Mouse (Mus musculus) CD8-positive naive resting alpha-beta T cell, adult 2 months (primary cell): Measurements from ENCODE around the gene Tns4.

ENCODE experiments used
- DNase-seq, 2 experiments: peaks; one replicate each; pipeline ENCODE4 v3.0.0; 2022; ENCODE audit warnings: low read depth in 2 of 2, low spot score in 2 of 2

Tns4 gene

GRCm38 (mm10) chr11:99094911-99095676 lies 6.0 kb upstream of the Tns4 start:
- no peak for DNase-seq

DNA sequence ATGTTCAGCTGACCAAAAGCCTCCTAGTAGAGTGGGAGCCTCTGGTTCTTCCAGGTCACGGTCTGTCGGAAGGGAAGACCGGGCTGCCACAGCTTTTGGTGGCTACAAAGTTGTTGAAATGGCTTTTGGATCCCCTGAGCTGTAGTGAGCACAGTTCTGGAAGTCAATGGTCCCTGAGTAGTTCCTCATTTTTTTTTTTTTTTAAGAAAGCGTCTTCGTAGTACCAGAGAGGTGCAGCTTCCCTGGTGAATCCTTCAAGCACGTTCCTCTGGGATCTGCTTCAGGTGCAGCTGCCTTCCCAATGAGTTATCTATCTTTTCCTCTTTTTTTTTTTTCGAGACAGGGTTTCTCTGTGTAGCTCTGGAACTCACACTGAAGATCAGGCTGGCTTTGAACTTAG lies 4.6 kb upstream of the Tns4 start:
- DNase-seq: no peak

DNA sequence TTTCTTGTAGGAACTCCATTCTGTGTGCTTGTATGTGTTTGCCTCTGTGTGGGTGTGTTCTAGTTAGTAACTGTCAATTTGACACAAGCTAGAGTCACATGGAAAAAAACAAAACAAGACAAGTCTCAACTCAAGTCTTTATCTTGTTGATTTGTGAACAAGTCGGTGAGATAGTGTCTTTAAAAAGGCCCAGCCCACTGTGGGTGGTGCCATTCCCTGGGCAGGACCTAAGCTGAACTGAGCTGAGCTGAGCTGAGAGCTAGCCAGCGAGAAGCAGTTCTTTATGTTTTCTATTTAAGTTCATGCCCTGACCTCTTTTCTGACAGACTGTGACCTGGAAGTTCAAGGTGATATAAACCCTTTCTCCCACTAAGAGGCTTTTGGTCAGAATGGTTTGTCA lies 2.6 kb upstream of the Tns4 start:
- DNase-seq: no peak

GRCm38 (mm10) chr11:99090391-99090790 lies 1.3 kb upstream of the Tns4 start:
- peak; percentile 33 to 63 for DNase-seq

- no peak for DNase-seq
Observed at GRCm38 (mm10) chr11:99088486-99088885, 620 bp downstream of the Tns4 start.

GRCm38 (mm10) chr11:99084366-99084765 lies 4.7 kb downstream of the Tns4 start:
- DNase-seq: no peak

DNA sequence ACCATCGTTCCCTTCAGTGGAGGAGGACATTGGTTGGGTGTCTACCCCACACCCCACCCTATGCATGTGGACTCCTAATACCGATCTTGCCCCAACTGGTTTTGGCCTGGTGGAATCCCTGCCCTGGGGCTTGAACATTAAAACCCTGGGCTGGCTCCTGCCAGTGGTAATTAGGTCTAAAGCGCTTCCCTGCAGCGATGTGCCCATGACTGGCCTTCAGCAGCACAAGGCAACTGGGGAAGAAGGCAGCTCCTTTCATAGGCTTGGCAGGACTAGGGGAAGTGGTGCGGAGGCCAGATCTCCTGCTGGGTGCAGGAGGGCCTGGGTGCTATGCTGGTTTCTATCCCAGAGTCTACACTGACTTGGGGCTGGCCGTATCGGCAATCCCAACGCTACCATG lies 5.6 kb downstream of the Tns4 start:
- no peak for DNase-seq

DNA sequence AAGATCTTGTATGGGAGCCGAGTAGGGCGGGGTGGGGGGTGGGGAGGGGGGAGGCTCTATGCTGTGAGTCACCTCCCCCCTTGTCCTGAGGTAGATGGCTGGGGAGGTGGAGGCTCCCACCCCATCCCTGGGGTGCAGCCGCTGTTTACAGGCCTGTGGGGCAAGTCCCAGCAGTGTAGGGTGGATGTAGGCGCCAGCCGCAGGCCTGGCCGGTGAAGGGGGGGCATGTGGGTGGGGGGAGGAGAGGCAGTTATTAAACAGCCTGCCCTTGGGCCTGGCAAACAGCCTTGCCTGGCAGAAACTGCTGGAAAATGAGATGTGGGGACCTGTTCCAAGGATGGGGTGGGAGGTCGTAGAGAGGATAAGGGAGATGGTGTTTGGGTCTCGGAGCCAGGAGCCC lies 7.0 kb downstream of the Tns4 start:
- DNase-seq: no peak

GRCm38 (mm10) chr11:99081566-99081965 lies 7.5 kb downstream of the Tns4 start:
- DNase-seq: no peak

DNA sequence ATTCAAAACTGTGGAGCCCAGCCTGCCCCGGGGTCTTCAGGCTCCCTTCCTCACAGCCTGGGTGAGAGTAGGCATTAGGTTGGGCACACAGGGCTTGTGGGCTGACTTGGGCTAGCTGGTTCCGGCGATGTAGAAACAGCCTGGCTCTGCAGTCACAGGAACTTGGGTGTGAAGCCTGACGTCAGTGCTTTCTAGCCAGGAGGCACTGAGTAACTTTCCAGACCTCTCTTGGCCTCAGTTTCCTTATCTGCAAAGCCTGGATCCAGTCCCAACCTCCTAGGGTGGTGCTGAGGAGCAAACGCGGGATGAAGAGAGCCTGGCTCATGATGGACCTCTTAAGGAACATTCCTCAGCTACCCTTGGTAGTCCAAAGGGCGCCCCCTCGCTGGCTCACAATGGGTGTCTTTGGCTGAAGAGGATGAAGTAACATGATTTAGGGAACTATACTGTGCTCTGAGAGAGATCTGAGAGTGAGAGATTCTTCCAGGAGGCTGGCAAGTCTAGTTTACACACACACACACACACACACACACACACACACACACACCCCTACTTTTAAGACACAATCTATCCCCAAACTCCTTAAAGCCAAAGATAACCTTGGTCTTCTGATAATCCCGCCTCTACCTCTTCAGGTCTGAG lies 8.1 kb downstream of the Tns4 start:
- no peak for DNase-seq

GRCm38 (mm10) chr11:99077869-99078268 lies 11.2 kb downstream of the Tns4 start:
- no peak for DNase-seq

GRCm38 (mm10) chr11:99076744-99077319 lies 12.3 kb downstream of the Tns4 start:
- no peak for DNase-seq

DNA sequence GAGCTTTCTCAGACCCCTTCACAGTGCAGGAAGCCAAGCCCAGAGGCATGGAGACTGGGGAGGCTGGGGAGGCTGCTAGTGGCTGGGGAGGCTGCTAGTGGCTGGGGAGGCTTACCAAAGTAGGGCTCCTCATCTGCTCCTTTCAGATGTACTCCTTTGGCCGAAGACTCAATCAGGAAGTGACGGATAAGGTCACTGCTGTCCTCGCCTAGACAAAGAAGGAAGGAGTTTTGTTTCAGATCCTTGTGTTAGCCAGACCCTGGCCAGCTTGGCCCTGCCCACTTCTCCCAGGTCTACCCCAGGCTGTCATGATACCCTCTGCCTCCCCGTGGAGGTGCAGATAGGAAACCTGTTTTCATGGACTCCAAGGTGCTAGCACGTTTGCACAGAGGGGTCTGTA lies 15.3 kb downstream of the Tns4 start:
- DNase-seq: no peak

DNA sequence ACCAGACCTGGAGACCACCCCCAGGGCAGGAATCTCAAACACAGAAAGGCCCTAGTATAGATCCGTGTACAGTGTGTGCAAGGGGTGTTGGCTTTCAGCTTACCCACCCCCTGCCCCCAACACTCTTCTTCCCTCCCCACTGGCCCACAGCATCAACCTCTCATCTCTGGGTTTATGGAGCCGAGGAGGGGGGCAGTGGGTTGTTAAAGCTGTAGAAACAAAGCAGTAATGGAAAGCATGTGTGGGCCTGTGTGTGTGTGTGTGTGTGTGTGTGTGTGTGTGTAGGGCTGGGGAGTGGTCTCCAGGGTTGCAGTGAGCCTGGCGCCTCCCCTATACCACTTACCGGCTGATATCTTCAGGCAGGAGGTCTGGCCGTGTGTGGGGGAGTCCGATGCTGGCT lies 17.2 kb downstream of the Tns4 start:
- DNase-seq: no peak

DNA sequence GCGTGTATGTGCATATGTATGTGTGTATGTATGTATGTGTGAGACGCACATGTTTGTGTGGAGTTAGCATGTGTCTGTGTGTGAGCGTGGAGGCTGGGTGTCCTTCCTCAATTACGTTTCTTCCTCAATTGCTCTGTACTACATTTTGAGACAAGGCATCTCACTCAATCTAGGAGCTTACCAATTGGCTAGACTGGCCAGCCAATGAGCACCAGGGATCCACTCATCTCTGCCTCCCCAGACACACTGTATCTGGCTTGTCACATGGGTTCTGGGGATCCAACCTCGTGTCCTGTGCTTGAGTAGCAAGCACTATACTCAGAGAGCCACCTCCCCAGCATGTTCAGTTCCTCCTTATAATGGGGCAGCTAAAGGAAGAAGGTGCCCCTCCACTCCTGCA lies 20.7 kb downstream of the Tns4 start:
- no peak for DNase-seq

- DNase-seq: no peak
Observed at GRCm38 (mm10) chr11:99067591-99067990, 21.5 kb downstream of the Tns4 start.

DNA sequence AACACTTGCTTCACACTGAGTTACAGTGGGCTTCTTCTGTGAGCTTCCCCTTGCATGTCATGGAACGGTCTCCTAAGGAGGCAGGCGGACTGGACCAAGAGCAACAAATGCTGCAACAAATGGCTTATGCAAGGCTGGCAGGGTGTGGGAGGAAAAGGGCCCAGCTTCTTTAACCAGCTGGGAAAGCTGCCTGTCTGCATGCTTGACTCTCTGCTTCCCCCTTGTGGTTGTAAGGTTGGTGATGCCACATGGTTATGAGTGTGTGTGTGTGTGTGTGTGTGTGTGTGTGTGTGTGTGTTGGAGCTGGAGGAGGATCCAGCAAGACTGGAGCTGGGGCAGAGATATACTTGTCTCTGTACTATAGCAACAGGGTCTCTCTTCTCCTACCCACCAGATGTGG lies 23.1 kb downstream of the Tns4 start:
- DNase-seq: peak; percentile 67 to 83

DNA sequence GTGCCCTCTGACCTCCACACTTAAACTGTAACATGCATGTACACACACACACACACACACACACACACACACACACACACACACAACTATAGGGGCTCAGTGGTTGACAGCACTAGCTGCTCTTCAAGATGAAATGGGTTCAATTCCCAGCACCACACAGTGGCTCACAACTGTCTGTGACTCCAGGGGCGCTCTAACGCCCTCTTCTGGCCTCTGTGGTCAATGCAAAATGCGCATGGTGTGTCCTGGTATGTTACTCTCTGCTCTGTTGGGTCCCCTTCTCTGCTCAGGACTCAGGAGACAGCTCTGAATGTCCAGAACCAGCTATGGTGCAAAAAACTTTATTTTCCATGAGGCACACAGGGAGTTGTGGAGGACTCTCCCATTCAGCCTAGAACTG lies 23.8 kb downstream of the Tns4 start:
- no peak for DNase-seq

DNA sequence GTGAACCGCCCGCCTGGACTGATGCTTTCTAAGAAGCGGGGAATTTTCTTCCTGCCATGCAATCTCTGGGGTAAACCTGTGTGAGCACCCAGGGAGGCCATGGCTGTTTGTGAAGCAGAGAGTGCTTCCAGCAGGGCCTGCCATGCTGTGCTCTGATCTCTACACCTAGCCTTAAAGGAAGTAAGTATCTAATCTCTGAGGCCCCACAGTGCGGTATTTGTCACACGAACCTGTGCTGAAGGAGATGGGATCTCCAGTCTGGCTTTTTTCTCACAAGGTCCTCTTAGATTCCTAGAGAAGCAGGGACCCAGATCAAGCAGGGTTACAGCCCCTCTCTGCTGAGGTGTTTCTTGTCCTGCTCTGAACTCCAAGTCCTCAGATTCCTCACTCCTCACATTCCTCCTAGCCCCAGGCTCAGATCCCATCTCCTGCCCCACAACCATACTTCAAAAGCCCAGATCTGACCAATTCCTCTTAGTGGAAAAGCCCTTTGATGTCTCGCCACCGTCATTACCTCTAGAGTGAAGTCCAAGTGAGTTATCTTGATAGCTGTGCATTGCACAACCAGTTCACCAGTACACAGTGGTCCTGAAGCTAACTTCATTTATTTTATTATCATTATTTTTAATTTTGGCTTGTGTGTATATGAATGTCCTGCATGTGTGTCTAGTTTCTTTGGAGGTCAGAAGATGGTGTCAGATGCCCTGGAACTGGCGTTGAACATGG lies 25.5 kb downstream of the Tns4 start:
- DNase-seq: no peak

GRCm38 (mm10) chr11:99062661-99063060 lies 26.4 kb downstream of the Tns4 start:
- no peak for DNase-seq

GRCm38 (mm10) chr11:99060435-99060834 lies 28.7 kb downstream of the Tns4 start:
- DNase-seq: no peak
